Mouse (Mus musculus): ENCODE data around the gene Hipk1.
A peak's percentile ranks its signal among the peaks of the same experiment; 100 is the strongest.
"Not testable (repeated sequence)": the region's sequence is repeated elsewhere in the genome, so short reads cannot be mapped to it uniquely, and the experiment has no call there.

The Hipk1 gene

GRCm38 (mm10) chr3:103791230-103792110 is at the start of gene Hipk1:
TSS of gene Hipk1 (minus strand) at chr3:103791563.
- peak; percentile 93 for DNase-seq (ENCODE audit: extremely low read depth, insufficient read length, low spot score)

DNA sequence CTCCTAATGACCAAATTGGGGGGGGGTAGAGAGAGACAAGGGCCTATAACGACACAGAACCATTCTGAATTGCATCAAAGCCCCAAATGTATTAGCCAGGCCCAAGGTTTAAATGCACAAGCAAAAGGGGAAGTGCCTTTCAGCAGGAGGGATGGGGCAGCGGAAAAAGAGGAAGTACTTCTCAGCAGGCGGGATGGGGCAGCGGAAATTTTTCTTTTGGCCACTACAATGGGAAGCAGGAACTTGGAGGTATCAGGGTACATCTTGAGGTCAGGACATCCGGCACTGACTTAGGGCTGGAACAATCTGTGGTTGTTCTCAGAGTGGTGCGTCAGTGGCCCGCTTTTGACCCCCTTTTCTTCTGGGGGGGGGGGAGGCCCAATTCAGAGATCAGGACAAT is 49.6 kb upstream of the Hipk1 start:
- not testable (repeated sequence) for DNase-seq (ENCODE audit: extremely low read depth, insufficient read length, low spot score)

DNA sequence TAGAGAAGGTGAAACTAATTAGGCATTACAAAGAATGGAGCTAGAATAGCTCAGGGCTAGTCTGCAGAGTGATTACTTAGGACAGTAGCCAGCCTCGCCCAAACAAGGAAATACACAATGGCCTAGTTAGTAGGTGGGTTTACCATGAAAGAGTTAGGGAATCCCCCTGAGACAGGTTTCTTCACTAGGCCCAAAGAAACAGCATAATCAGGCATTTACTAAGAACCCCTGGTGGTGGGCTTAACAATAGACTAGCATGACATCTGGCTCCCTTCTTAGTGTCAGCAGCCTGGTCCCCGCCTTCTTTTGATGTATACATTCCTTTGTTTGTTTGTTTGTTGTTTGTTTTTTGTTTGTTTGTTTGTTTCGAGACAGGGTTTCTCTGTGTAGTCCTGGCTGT is 48.8 kb upstream of the Hipk1 start:
- not testable (repeated sequence) for DNase-seq (ENCODE audit: extremely low read depth, insufficient read length, low spot score)

GRCm38 (mm10) chr3:103839711-103840110 is 48.3 kb upstream of the Hipk1 start:
- no peak for DNase-seq (ENCODE audit: extremely low read depth, insufficient read length, low spot score)

DNA sequence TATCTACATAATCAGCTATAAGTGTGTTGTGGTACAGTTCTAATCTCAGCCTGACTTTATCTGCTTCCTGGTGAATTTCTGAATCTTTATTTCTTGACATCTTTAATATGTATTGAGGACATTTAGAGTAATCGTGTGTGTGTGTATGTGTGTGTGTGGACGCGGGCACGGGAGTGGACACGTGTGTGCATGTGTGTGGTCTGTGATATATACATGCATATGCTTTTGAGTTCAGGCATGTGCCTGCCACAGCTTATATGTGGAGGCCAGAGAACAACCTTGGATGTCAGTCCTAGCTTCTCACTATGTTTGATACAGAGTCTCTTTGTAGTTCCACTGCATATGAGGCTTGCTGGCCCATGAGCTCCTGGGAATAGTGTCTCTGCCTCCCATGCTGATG is 45.1 kb upstream of the Hipk1 start:
- DNase-seq (ENCODE audit: extremely low read depth, insufficient read length, low spot score), result no peak

DNA sequence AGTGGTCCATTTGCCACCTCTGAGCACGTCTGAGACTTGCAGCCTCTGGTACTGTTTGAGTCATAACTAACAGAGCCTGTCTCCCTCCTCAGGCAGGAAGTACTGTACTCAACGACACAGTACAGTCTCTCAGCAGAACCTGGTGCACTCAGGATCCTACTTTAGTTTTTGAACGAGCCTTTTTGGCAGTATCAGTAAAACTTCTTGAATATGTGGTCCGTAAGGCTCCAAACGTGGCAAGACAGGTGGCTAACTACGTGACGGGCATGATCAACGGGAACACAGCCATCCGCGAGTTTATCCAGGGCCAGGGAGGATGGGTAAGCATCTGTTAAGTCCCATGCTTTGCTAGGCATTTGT is 44.6 kb upstream of the Hipk1 start:
- no peak for DNase-seq (ENCODE audit: extremely low read depth, insufficient read length, low spot score)

- DNase-seq (ENCODE audit: extremely low read depth, insufficient read length, low spot score), result no peak
Measured at GRCm38 (mm10) chr3:103835272-103835950, 44.0 kb upstream of the Hipk1 start.

GRCm38 (mm10) chr3:103834001-103834400 is 42.6 kb upstream of the Hipk1 start:
- DNase-seq (ENCODE audit: extremely low read depth, insufficient read length, low spot score), result no peak

GRCm38 (mm10) chr3:103832426-103832825 is 41.1 kb upstream of the Hipk1 start, which contains the start of gene Bcl2l15:
TSS of gene Bcl2l15 (plus strand) at chr3:103832601.
- no peak for DNase-seq (ENCODE audit: extremely low read depth, insufficient read length, low spot score)

DNA sequence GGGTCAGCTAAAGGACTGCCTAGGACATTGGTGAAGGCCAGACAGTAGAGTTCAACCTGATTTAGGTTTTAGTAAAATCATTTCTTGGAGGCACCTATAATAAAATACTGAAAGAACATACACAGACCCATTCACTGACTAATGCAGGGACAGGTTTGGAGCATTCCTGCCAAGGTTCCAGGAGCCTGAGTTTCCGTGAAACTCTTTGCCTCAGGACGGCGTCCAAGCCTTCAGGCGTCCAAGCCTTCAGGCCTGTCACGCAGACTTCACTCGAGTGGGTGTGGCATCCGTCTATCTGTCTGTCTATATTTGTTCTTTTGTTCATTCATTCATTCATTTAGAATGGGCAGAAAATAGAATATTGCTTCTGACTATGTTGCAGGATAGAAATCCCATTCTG is 39.8 kb upstream of the Hipk1 start:
- no peak for DNase-seq (ENCODE audit: extremely low read depth, insufficient read length, low spot score)

DNA sequence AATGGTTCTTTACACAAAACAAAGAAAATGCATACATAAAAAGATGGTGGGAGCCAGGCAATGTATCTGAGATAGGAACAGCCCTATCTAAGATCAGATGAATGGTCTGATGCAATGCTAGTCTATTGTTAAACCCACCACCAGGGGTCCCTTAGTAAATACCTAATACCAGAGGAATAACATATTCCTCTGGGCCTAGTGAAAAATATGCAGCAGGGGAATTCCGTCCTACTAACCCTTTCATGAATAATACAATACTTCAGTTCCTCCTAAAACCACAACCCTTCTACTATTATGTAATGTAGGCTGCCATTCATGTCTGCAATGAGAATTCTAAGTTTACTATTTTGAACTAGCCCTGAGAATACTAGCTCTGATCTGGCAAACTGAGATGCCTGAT is 39.3 kb upstream of the Hipk1 start:
- not testable (repeated sequence) for DNase-seq (ENCODE audit: extremely low read depth, insufficient read length, low spot score)

GRCm38 (mm10) chr3:103829036-103829435 is 37.7 kb upstream of the Hipk1 start:
- no peak for DNase-seq (ENCODE audit: extremely low read depth, insufficient read length, low spot score)

GRCm38 (mm10) chr3:103827548-103827947 is 36.2 kb upstream of the Hipk1 start:
- DNase-seq (ENCODE audit: extremely low read depth, insufficient read length, low spot score), result no peak

DNA sequence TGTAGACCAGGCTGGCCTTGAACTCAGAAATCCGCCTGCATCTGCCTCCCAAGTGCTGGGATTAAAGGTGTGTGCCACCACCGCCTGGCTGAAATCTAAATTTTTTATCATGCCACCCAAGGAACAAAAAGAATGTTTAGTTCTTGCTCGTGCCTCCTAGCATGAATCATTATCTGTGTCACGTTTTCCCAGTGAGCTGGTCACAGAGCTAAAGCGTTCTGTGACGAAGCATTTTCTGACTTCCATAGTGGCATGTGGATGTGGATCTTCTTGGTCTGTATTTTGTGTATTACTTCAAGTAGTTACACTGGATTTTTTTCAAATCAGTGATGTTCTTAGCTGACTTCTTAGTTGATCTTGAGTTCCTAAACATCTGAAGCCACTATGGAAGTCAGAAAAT is 19.6 kb upstream of the Hipk1 start:
- DNase-seq (ENCODE audit: extremely low read depth, insufficient read length, low spot score), result no peak

GRCm38 (mm10) chr3:103809799-103810150 is 18.4 kb upstream of the Hipk1 start:
- DNase-seq (ENCODE audit: extremely low read depth, insufficient read length, low spot score), result no peak

DNA sequence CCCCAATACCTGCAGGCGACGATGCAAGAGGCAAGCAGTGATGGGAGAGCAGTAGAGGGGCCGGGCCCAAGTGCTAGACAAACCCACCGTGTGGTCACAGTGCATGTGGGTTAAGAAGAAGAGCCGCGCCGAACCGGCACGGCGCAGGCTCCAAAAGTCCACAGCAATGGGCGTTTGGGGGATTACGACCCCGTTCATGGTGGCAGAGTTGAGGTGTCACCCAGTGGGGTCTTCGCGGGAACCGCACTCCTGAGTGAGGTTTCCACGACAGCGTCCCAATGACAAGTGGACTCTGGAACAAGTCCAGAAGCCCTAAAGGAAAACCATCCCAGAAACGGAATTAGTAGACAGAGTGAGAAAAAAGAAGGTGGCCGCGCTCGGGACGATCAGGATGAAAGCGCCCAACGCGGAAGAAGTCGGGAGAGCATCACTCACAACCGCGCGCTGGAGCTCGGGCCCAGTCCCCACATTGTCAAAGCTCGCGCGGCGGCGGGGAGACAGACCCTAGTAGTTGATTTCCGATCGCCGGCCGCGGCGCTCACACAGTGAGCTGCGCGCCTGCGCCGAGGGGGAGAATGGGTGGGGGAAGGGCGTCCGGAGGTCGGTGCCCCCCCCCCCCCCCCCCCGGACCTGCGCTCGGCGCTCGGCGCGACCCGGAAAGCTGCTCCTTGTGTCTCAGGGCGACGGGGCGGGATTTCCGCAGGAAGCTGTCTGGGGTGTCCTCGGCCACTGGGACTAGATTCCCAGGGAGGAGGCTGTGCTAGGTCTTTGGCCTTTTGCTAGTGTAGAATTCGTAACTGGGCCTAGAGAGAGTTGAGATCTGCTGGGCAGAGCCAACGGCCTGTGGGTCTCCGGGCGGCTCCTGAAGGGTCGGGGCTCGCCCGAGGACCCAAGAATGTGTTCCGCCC is 17.8 kb upstream of the Hipk1 start, which contains the start of the genes Dclre1b, Ap4b1 and Gm43064:
Dclre1b (minus strand) TSS at position 554 of the 908 bp plus-strand sequence.
Ap4b1 (plus strand) TSS at position 630 of the 908 bp plus-strand sequence.
Gm43064 (plus strand) TSS at position 683 of the 908 bp plus-strand sequence.
- peak; percentile 94 for DNase-seq (ENCODE audit: extremely low read depth, insufficient read length, low spot score)

- DNase-seq (ENCODE audit: extremely low read depth, insufficient read length, low spot score), result no peak
Measured at GRCm38 (mm10) chr3:103805671-103806070, 14.3 kb upstream of the Hipk1 start.

DNA sequence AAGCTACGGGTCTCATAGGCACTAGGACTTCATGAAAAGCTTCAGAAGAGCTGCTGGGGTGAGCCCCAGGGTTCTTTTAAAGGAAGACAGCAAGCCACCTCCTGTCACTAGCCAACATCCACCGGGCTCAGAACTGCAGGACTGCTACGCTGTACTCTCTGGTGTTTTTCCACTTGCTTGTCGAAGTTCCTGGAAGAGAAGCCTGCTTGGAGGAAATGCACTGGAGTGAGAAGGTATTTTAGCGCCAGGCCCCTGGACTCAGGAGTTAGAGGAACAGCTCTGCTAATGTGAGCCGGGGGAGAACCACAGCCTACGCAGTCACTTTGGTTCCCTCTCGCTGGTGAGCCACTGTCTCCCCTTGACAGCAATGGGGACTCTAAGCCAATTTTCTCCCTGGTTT is 11.5 kb upstream of the Hipk1 start:
- no peak for DNase-seq (ENCODE audit: extremely low read depth, insufficient read length, low spot score)

GRCm38 (mm10) chr3:103801631-103802531 is 10.5 kb upstream of the Hipk1 start:
- DNase-seq (ENCODE audit: extremely low read depth, insufficient read length, low spot score), result peak; percentile 63

GRCm38 (mm10) chr3:103799507-103799906 is 8.1 kb upstream of the Hipk1 start:
- no peak for DNase-seq (ENCODE audit: extremely low read depth, insufficient read length, low spot score)
